Mouse (Mus musculus) kidney, embryonic 14.5 days (tissue): ENCODE results near the gene Ptprm. TPM values are rescaled to one million over a fixed set of nuclear protein-coding genes. Genes with fewer than 3 reads are reported as not detected.

Source experiments
- ATAC-seq: fragments of 200-750 bp; cut with Nextera tagmentation; 2 replicates; pipeline ENCODE4 v1.8.0; 2017; ENCODE audit warnings: moderate number of reproducible peaks, mild to moderate bottlenecking, moderate TSS enrichment, moderate library complexity; ENCODE audit not compliant: low FRiP score, low TSS enrichment
- H3K27ac ChIP-seq: fragments of 300-500 bp; sonication (generic); 2 replicates; pipeline ENCODE4 v1.5.1; 2014; ENCODE audit warnings: low read depth, mild to moderate bottlenecking, low read length, moderate library complexity, mixed read lengths
- H3K27me3 ChIP-seq: fragments of 300-500 bp; sonication (generic); 2 replicates; pipeline ENCODE4 v1.6.1; 2014; ENCODE audit warnings: mild to moderate bottlenecking, low read length; ENCODE audit not compliant: control insufficient read depth, insufficient read depth
- H3K36me3 ChIP-seq: fragments of 300-500 bp; sonication (generic); 2 replicates; pipeline ENCODE4 v1.6.1; 2014; ENCODE audit warnings: low read length, mixed read lengths; ENCODE audit not compliant: control insufficient read depth, insufficient read depth
- H3K4me1 ChIP-seq: fragments of 300-500 bp; sonication (generic); 2 replicates; pipeline ENCODE4 v1.6.1; 2014; ENCODE audit warnings: low read length, mixed read lengths; ENCODE audit not compliant: control insufficient read depth, insufficient read depth
- H3K4me2 ChIP-seq: fragments of 300-500 bp; sonication (generic); replicated peaks from 2 replicates; pipeline ENCODE4 v1.6.1; 2014; ENCODE audit warnings: low read depth, mild to moderate bottlenecking, low read length
- H3K4me3 ChIP-seq: fragments of 300-500 bp; sonication (generic); 2 replicates; pipeline ENCODE4 v1.5.1; 2014; ENCODE audit warnings: mild to moderate bottlenecking, low read length
- H3K9ac ChIP-seq: fragments of 300-500 bp; sonication (generic); 2 replicates; pipeline ENCODE4 v1.6.1; 2014; ENCODE audit warnings: low read depth, mild to moderate bottlenecking, low read length, moderate library complexity
- H3K9me3 ChIP-seq: fragments of 300-500 bp; sonication (generic); 2 replicates; pipeline ENCODE4 v1.6.1; 2016; ENCODE audit warnings: low read length; ENCODE audit not compliant: control insufficient read depth
- WGBS: fragments of 180-500 bp; shearing (Covaris S2); extraction: QIAGEN DNeasy Blood & Tissue Kit; methylation state at CpG from one replicate; pipeline ENCODE4 v1.1.7; 2014; 5-methylcytosine and 5-hydroxymethylcytosine counted together
- polyA plus RNA-seq: library from polyadenylated mRNA; unstranded; fragments of >200 nt; fragmentation: Nextera tagmentation; extraction: Ambion mirVana; gene quantifications from 2 replicates; pipeline ENCODE4 v1.2.1, GENCODE M21; 2014

Ptprm gene
- polyA plus RNA-seq, 1 experiment from 2014 or later: 22.6 TPM

- H3K4me1 ChIP-seq: peaks cover 3% of the 10 kb centered on the region; the same call in 1 of the 2 replicates
- no peak overlapping the region for H3K4me3 ChIP-seq
- no peak overlapping the region for H3K4me2 ChIP-seq
- H3K27ac ChIP-seq: no peak overlapping the region
- WGBS: 84% methylated on average over 3 of the region's 3 CpGs
- H3K9ac ChIP-seq: no peak overlapping the region
- H3K27me3 ChIP-seq: no peaks in the 10 kb centered on the region
- H3K9me3 ChIP-seq: no peaks in the 10 kb centered on the region
- H3K36me3 ChIP-seq: no peaks in the 10 kb centered on the region
- no peak for ATAC-seq
Observed at GRCm38 (mm10) chr17:67089611-67090010, 264.6 kb downstream of the Ptprm start.

DNA sequence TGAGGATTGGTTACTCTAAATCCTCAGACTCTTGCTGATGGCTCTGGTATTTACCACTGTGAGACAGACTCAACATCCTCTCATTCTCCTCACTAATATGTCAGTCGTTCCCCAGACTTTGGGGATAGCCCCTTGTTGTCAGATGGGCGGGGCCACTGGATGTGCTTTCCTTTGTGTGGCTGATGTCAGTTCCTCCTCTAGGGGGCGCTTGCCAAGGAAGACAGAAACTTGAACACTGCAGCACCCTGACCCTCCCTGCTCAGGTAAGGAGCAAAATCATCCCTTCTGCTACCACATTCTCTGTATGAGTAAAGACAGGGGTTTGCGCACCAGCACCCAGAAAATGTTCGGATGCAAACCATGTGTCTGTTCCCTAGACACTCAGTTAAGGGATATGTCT lies 266.7 kb downstream of the Ptprm start:
- Histone ChIP-seq H3K4me2 (no peak overlapping the region), H3K36me3 (no peaks in the 10 kb centered on the region), H3K4me1 (peaks cover 4% of the 10 kb centered on the region; the same call in 1 of the 2 replicates), H3K4me3 (no peak overlapping the region), H3K9me3 (no peaks in the 10 kb centered on the region), H3K9ac (no peak overlapping the region), H3K27ac (no peak overlapping the region), H3K27me3 (no peaks in the 10 kb centered on the region)
- 60% methylated on average over 5 of the region's 5 CpGs for WGBS
- no peak for ATAC-seq

GRCm38 (mm10) chr17:67086811-67087210 lies 267.4 kb downstream of the Ptprm start:
- no peak for ATAC-seq
- Histone ChIP-seq H3K27ac (no peak overlapping the region), H3K4me2 (no peak overlapping the region), H3K4me3 (no peak overlapping the region), H3K27me3 (no peaks in the 10 kb centered on the region), H3K9ac (no peak overlapping the region), H3K36me3 (no peaks in the 10 kb centered on the region), H3K9me3 (no peaks in the 10 kb centered on the region), H3K4me1 (peaks cover 4% of the 10 kb centered on the region; the same call in 1 of the 2 replicates)
- 80% methylated on average over 2 of the region's 2 CpGs for WGBS

DNA sequence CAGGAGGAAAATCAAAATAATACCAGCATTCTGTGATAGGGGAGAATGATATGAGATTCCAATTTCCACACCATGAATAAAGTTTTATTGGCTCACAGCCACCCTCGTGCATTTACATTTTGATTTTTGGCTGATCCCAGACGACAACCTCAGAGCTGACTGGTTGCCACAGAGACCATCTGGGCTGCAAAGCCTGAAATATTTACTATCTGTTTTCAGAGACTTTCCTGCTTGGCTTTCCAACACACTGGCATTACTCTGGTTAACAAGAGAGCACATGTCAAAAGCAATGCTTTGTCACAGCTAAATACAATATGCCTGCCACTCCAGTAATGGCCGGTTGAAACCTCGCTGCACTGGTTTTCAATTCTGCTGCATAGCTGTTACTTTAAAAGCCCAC lies 269.8 kb downstream of the Ptprm start:
- 73% methylated on average over 4 of the region's 4 CpGs for WGBS
- ATAC-seq: no peak
- Histone ChIP-seq H3K4me2 (no peak overlapping the region), H3K27me3 (no peaks in the 10 kb centered on the region), H3K4me1 (peaks cover 7% of the 10 kb centered on the region; the same call in 1 of the 2 replicates), H3K9me3 (no peaks in the 10 kb centered on the region), H3K36me3 (no peaks in the 10 kb centered on the region), H3K4me3 (no peak overlapping the region), H3K9ac (no peak overlapping the region), H3K27ac (no peak overlapping the region)

- Histone ChIP-seq H3K27ac (no peak overlapping the region), H3K9me3 (no peaks in the 10 kb centered on the region), H3K9ac (no peak overlapping the region), H3K4me2 (no peak overlapping the region), H3K4me3 (no peak overlapping the region), H3K36me3 (no peaks in the 10 kb centered on the region), H3K27me3 (no peaks in the 10 kb centered on the region), H3K4me1 (peaks cover 7% of the 10 kb centered on the region; the same call in 1 of the 2 replicates)
- ATAC-seq: no peak
- WGBS: 72% methylated on average over 5 of the region's 5 CpGs
Observed at GRCm38 (mm10) chr17:67084093-67084492, 270.2 kb downstream of the Ptprm start.

DNA sequence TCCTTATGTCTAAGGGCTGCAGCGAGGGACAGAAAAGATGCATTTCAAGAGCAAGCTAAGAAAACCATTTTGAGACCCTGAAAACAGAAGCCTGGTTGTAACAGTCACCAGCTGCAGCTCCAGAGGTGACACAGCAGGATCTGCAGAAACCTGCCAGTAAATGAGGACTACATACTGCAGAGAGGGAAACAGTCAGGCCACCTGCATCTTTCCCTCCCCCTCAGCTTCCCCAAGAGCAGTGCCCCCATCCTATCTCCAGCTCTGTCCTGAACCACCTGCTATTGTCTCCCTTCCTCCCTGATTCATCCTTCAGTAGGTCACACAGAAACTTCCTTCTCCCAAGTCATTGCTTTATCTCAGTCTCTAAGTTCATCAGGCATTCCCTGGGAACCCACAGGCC lies 274.7 kb downstream of the Ptprm start:
- no peak overlapping the region for H3K27ac ChIP-seq
- no peaks in the 10 kb centered on the region for H3K27me3 ChIP-seq
- no peaks in the 10 kb centered on the region for H3K9me3 ChIP-seq
- H3K36me3 ChIP-seq: no peaks in the 10 kb centered on the region
- no peak overlapping the region for H3K4me2 ChIP-seq
- H3K4me3 ChIP-seq: no peak overlapping the region
- 29% methylated on average over 1 of the region's 1 CpGs for WGBS
- peaks cover 3% of the 10 kb centered on the region; the same call in 1 of the 2 replicates for H3K4me1 ChIP-seq
- no peak overlapping the region for H3K9ac ChIP-seq
- ATAC-seq: 0 out of 2 replicates have a peak, but pooled peaks have one; percentile 52

- H3K4me1 ChIP-seq: no peaks in the 10 kb centered on the region
- WGBS: 81% methylated on average over 4 of the region's 4 CpGs
- no peaks in the 10 kb centered on the region for H3K36me3 ChIP-seq
- no peaks in the 10 kb centered on the region for H3K27me3 ChIP-seq
- no peak overlapping the region for H3K4me3 ChIP-seq
- H3K9me3 ChIP-seq: no peaks in the 10 kb centered on the region
- no peak overlapping the region for H3K4me2 ChIP-seq
- H3K27ac ChIP-seq: no peak overlapping the region
- no peak for ATAC-seq
- no peak overlapping the region for H3K9ac ChIP-seq
Observed at GRCm38 (mm10) chr17:67073580-67073979, 280.7 kb downstream of the Ptprm start.

GRCm38 (mm10) chr17:67073139-67073538 lies 281.1 kb downstream of the Ptprm start:
- Histone ChIP-seq H3K9me3 (no peaks in the 10 kb centered on the region), H3K4me1 (no peaks in the 10 kb centered on the region), H3K27ac (no peak overlapping the region), H3K27me3 (no peaks in the 10 kb centered on the region), H3K4me3 (no peak overlapping the region), H3K9ac (no peak overlapping the region), H3K4me2 (no peak overlapping the region), H3K36me3 (no peaks in the 10 kb centered on the region)
- WGBS: 81% methylated on average over 6 of the region's 6 CpGs
- ATAC-seq: no peak

DNA sequence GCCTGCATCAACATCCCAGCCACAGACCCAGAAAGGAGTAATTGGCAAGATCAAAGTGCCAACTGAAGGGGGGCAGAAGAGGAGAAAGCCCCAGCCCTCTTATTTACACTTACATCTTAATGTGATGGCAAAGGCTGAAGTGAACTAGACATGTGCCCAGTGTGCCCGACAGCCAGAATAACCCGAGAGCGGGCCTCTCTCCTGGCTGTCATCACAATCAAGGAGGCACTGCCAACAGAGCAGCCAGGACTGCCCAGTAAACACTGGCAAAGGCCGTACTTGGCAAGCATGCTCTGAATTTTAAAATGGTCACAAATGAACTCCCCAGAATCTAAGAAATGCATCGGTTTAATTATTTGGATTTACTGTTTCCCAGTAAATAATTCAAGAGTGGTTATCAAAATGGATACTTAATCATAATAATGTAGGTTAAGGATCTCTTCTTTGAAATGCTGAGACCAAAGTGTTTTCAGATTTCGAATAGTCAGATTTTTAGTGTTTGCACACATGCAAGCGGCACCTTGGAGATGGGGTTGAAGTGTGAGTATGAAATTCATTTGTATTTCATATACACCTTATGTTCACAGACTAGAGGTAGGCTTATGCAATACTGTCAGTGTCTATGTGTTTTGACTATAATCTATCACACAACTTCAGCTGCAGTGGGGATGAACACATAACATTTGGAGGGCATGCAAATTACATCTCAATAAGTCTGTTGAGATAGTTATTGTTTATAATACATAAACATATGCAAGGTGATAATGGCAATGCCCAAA lies 282.8 kb downstream of the Ptprm start:
- Histone ChIP-seq H3K27ac (no peak overlapping the region), H3K36me3 (no peaks in the 10 kb centered on the region), H3K9ac (no peak overlapping the region), H3K4me2 (no peak overlapping the region), H3K9me3 (no peaks in the 10 kb centered on the region), H3K4me3 (no peak overlapping the region), H3K27me3 (no peaks in the 10 kb centered on the region), H3K4me1 (no peaks in the 10 kb centered on the region)
- ATAC-seq: no peak
- 86% methylated on average over 7 of the region's 7 CpGs for WGBS
